Mouse (Mus musculus): ENCODE measurements around the gene Ccdc103. TPM values are rescaled to one million over a fixed set of nuclear protein-coding genes. Genes with fewer than 3 reads are reported as not detected.
A peak's percentile ranks its signal among the peaks of the same experiment; 100 is the strongest.

Ccdc103 gene
- polyA plus RNA-seq, 1 experiment from 2014 or later: 0.12 TPM

DNA sequence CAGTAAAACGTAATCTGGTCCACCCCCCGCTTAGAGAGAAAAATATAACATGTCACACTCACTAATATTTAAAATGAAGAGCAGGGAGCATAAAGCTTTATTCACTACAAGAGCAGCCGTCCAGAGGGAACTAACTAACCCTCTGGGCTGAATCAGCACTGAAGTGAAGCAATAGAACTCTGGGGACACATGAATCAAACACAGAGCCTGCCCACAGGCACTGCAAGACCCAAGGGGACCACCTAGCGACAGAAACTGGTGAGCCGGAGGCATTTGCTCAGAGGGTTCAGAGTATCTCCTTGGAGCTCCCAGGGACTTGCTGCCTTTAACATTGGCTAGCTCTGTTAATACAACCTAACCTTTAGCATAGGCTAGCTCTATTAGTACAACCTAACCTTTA is 9.1 kb downstream of the Ccdc103 start:
- DNase-seq (ENCODE audit: low spot score): no peak

DNA sequence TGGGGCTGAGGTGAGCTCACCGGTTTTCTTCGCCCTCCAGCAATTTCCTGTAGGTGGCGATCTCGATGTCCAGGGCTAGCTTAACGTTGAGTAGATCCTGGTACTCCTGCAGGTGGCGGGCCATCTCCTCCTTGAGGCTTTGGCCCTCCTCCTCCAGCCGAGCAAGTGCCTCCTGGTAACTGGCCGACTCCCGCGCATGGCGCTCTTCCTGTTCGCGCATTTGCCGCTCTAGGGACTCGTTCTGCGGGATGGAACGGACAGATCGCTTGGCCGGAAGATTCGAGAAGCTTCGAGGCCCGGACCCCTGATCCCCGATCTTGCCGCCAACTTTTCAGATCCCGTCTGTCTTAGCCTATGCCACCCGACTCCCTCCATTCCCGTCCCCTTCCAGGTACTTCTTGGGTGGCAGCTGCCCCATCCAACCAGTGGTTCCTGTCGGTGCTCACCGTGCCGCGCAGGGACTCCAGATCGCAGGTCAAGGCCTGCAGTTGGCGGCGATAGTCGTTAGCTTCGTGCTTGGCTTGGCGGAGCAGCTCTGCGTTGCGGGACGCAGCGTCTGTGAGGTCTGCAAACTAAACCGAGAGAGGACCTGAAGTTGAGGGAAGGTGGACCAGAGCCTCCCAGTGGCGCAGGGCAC is 12.1 kb downstream of the Ccdc103 start:
- peak; percentile 72 for DNase-seq (ENCODE audit: low spot score)

DNA sequence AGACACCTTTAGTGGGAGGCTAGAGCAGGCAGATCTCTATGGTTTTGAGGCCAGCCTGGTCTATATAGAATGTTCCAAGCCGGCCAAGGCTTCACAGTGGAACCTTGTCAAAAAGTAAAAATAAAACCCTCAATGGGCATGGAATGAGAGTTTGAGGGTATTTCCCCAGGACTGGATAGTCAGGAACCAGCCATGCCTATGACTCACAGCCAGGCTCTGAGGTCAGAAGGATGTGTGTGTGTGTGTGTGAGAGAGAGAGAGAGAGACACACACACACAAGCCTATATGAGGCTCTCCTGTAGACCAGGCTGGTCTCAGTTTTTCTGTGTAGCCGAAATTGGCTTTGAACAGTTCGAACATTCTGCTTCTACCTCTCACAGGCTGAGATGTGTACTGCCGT is 13.7 kb downstream of the Ccdc103 start:
- DNase-seq (ENCODE audit: low spot score): no peak

DNA sequence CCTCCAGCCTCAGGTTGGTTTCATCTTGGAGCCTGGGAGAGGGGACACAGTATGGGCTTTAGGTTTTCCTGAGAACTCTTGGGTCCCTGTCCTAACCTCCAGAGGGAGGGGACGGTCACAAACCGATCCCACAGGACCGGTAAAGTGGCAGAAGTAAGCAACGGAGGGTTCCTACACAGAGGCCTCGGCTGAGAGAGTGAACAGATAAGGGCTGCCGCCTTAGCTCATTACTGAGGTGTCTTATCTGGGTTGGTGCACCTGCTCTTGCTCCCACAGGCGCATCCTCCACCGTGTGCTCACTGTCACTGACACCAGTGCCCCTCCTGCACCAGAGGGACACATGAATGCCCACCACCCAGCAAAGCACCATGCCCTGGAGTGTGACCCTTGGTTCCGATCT is 14.8 kb downstream of the Ccdc103 start:
- no peak for DNase-seq (ENCODE audit: low spot score)

DNA sequence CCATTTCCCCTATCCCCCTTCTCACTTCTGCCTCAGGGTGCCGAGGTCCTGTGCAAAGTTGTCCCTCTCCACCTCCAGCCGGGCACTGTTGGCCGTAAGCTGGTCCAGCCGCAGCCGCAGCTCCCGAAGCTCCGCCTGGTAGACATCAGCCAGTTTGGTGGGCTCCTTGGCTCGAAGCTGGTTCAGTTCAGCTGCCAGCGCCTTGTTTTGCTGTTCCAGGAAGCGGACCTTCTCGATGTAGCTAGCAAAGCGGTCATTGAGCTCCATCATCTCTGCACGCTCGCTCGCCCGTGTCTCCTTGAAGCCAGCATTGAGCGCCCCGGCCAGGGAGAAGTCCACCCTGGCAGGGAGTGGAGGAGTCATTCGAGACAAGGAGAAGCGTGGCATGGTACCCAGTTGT is 15.6 kb downstream of the Ccdc103 start:
- no peak for DNase-seq (ENCODE audit: low spot score)

DNA sequence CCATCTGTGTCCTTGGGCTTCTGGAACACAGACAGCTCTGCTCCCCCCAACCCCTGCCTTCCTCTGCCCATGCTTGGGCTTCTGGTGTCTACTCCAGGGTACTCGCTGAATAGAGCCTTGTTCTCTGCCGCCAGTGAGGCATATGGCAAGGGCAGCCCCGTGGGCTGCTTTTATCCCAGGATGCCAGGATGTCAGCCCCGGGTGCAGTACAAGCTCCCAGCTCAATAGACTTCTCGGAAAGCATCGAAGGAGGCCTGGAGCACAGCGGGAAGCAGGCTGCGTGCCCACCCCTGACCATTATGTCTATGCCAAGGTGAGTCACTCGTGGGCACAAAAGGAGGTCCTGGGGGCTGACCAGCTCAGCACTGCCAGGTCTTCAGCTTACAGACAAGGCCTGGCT is 17.4 kb downstream of the Ccdc103 start:
- no peak for DNase-seq (ENCODE audit: low spot score)

DNA sequence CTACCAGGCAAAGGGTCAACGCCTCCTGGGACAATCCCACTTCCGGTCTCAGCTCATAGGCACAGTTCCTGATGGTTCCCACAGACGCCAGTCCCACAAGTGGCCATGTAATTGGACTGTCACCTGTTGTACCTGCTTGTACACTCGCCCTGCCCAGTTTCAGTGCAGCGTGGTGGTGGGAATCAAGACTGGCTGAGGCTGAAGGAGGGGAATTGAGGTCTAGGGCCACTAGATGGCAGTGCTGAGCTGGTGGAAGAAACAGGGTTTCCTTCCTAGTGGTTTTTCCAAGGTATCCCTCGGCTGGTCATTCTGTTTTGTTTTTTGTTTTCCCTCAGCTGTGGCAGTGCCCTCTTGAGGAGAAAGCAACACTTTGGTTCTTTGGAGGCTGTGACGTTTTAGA is 19.8 kb downstream of the Ccdc103 start, which contains the start of gene Gfap:
Gene Gfap (minus strand): TSS at position 150 of the 400 bp plus-strand sequence.
- peak; percentile 57 for DNase-seq (ENCODE audit: low spot score)

DNA sequence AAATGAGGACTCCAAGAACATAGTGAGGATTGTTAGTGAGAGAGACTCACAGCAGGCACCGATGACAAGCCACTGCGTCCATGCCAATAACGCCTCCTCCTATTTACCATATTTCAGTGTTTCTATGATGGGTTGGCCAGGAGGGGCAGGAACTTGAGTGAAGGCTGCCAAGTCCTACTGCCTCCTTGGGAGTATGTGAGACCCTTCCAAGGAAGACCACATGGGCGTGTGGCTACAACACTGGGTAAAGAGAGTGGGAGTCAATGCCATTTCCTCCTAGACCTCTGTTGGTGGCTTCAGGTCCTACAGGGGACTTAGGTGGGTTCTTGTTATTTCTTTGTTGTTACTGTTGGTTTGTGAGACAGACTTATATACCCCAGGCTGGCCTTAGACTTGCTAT is 20.2 kb downstream of the Ccdc103 start:
- DNase-seq (ENCODE audit: low spot score): no peak

DNA sequence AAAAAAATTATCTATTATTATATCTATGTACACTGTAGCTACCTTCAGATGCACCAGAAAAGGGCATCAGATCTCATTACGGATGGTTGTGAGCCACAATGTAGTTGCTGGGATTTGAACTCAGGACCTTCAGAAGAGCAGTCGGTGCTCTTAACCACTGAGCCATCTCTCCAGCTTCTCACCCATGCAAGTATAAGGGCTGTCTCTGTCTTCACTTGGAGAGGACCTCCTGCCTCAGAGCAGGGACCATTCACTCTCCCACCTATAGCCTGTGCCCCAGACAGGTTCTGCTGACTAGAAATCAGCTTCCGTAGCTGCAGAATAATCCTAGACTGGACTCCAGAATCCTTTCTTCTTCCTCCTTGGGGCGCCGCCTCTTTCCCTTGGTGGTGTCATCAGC is 21.1 kb downstream of the Ccdc103 start:
- DNase-seq (ENCODE audit: low spot score): no peak

DNA sequence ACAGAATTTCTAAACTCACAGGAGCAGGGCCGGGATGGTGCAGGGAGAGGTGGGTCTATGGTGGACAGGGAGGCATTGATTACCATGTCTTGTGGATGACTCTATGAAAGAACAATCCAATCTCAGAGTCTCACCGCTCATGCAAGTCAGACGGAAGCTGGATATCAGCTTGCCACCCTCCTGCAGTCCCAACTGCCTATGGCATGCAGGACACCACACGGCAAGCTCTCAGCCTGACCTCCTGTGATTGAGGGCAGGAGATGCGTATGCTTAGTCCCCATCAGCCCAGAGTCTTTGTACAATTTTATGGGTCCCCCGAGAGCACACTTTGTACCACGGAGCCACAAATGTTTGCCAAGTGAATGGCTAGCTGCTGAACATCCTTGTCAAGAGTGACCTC is 22.6 kb downstream of the Ccdc103 start:
- DNase-seq (ENCODE audit: low spot score): no peak

DNA sequence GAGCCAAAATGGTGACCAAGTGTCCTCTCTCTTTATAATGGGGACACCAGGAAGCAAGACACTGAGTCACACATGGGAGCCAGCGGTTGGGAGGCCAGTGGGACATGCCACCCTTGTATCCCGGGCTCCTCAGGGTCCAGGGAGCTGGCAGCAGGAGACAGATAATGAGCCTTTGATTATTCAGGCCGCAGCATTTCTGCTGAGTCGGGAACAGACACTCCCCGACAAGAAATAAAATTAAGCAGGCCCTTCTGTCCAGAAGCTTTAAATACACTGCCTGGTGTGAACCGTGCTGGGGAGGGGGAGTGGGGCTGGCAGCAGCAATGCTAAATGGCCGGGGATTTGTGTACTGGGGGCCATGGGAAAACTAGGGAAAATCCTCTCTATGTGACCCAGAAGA is 30.4 kb downstream of the Ccdc103 start:
- DNase-seq (ENCODE audit: low spot score): no peak

DNA sequence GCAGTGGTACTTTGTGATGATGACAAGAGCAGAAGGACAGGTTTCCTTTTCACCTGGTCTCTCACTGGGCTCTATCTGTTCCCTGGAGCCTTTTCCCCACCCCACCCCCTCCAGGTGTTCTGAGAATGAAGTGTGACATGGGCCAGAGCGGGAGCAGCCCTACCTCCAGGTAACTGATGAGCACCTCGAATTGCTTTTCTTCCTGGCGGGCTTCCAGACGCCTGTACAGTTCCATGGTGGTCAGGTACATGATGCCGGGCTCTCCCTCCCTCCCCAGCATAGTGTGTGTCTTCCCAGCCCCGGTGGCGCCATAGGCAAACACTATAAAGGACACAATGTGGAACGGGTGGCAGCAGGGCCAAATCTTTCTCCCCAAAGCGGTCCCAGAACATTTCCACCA is 34.4 kb downstream of the Ccdc103 start:
- DNase-seq (ENCODE audit: low spot score): no peak

DNA sequence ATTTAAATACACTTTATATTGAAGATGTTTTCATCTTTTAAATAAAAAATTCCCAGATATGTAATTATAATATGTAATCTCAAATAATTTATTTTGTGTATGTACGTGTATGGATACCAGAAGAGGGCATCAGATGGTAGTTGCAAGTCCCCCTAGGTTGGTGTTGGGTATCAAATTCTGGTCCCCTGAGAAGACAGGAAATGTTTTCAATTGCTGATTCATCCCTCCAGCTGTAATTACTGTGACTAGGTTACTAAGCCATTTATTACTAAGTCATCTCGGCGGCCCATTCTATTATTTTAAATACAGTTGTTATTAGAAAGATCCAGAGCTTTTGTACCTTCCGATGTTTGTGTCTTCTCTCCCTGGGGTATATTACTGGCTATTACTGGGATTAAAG is 37.1 kb downstream of the Ccdc103 start:
- DNase-seq (ENCODE audit: low spot score): no peak

DNA sequence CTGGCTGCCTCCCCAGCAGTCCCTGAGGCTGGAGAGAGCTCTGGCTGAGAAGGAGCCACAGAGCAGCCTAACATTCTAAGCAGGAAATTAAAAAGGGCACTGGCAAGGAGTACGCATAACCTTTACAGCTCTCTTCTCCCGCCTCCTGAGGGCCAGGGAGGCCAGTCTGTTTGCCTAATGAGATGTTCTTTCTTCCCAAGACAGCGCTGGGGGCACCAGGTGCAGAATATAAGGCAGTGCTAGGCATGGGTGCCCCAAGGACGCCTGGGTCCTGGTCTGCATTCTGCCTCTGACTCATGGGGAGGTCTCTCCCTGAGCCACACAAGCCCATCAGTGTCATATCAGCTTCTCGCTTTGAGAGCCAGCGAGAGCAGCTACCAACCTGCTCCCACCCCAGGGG is 40.5 kb downstream of the Ccdc103 start:
- no peak for DNase-seq (ENCODE audit: low spot score)

DNA sequence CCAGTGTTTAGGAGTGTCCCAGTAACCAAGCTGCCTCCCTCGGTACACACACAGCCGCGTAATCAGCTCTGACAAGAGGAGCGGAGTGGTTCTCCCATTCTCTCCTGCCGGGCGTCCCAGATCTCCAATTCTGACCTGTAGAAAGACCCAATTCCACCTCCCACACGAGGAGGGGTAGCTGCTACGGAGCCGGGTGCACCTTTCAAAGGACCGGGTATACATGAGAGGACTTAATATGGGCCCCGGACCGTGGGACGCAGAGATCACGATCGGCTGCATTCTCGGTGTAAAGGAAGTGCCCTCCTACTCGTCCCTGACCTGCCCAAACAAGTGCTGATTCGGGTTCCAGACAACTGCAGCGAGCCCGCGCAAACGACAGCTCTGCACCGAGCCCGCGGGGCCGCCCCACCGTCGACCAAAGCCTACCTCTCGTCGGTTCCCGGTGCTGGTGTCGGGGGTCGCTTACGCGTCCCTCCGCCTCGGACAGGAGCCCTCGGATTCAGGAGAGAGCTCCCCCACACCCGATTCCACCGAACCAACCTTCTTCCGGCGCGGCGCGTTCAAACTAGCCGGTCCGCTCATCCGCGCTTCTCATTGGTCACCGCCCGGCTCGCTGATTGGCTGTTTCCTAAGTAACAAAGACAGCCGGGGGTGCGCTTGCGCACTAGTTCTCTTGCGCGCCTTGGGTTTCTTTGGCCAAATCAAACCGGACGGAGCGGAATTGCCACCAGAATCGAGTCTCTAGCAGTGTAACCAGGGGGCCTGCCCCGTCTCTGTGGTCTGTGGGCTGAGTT is 43.8 kb downstream of the Ccdc103 start, which contains the start of gene Kif18b:
Gene Kif18b (minus strand): TSS at position 568 of the 794 bp plus-strand sequence.
- DNase-seq (ENCODE audit: low spot score): peak; percentile 95

DNA sequence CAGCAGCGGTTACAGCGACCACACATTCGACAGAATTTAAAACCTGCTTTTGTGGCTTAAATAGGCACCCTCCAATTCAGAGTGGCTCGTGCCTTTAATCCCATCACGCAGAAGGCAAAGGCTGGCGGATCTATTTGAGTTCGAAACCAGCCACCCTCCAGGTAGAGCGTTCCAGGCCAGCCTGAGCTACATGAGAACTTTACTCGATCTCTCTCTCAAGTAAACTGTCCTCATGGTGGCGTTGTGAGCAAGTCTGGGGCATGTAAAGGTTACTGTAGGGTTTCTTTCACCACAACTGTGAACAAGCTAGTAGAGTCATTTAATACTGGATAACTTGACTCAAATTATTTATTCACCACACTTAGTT is 44.3 kb downstream of the Ccdc103 start:
- peak; percentile 70 for DNase-seq (ENCODE audit: low spot score)

DNA sequence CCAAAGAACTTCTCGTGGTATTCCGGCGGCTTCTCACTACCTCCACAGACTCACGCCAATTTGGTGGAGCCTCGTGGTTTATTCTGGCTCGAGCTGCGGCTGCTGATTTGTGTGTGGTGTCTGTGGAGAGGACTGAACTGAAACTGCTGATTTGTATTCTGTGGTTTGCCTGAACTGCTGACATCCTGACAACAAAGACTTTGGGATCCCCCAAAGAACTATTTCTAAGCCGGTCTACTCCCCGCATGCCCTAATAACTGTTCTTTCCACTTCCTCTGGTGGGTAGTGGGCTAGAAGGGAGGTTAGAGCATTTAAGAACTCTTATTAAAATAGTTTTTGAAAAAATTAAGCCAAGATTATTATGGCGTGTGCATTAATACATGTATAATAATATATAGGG is 49.7 kb downstream of the Ccdc103 start:
- peak; percentile 8 for DNase-seq (ENCODE audit: low spot score)

Other genes with a start within 250 kb of the Ccdc103 start
- 0.05 TPM in 1 of 2 replicates, not detected in the other for gene Meioc, start 217.5 kb upstream of the Ccdc103 start, polyA plus RNA-seq (2015; fragmentation: Nextera tagmentation; extraction: Ambion mirVana)
- gene Ccdc43, start 183.4 kb upstream of the Ccdc103 start, polyA plus RNA-seq (2015; fragmentation: Nextera tagmentation; extraction: Ambion mirVana): 37.1 and 38.5 TPM in 2 replicates
- gene Adam11, start 119.8 kb upstream of the Ccdc103 start, polyA plus RNA-seq (2015; fragmentation: Nextera tagmentation; extraction: Ambion mirVana): 1.4 and 1.7 TPM in 2 replicates
- gene Gjc1, start 61.5 kb upstream of the Ccdc103 start, polyA plus RNA-seq (2015; fragmentation: Nextera tagmentation; extraction: Ambion mirVana): 4.8 TPM in 2 replicates
- 4.2 and 4.8 TPM in 2 replicates for gene Higd1b, start 45.4 kb upstream of the Ccdc103 start, polyA plus RNA-seq (2015; fragmentation: Nextera tagmentation; extraction: Ambion mirVana)
- 160 and 164 TPM in 2 replicates for gene Eftud2, start 219 bp upstream of the Ccdc103 start, polyA plus RNA-seq (2015; fragmentation: Nextera tagmentation; extraction: Ambion mirVana)
- gene Fam187a, start 4.0 kb downstream of the Ccdc103 start, polyA plus RNA-seq (2015; fragmentation: Nextera tagmentation; extraction: Ambion mirVana): not detected in 2 replicates
- gene Gfap, start 19.7 kb downstream of the Ccdc103 start, polyA plus RNA-seq (2015; fragmentation: Nextera tagmentation; extraction: Ambion mirVana): 0.84 and 0.92 TPM in 2 replicates
- 7.5 and 8.4 TPM in 2 replicates for gene Kif18b, start 43.9 kb downstream of the Ccdc103 start, polyA plus RNA-seq (2015; fragmentation: Nextera tagmentation; extraction: Ambion mirVana)
- 0.12 TPM in 1 of 2 replicates, not detected in the other for gene C1ql1, start 65.5 kb downstream of the Ccdc103 start, polyA plus RNA-seq (2015; fragmentation: Nextera tagmentation; extraction: Ambion mirVana)
- gene Nmt1, start 147.0 kb downstream of the Ccdc103 start, polyA plus RNA-seq (2015; fragmentation: Nextera tagmentation; extraction: Ambion mirVana): 81.6 and 85.6 TPM in 2 replicates
- 31.3 and 39.8 TPM in 2 replicates for gene Dcakd, start 147.1 kb downstream of the Ccdc103 start, polyA plus RNA-seq (2015; fragmentation: Nextera tagmentation; extraction: Ambion mirVana)
- 1.2 and 1.3 TPM in 2 replicates for gene Plcd3, start 220.5 kb downstream of the Ccdc103 start, polyA plus RNA-seq (2015; fragmentation: Nextera tagmentation; extraction: Ambion mirVana)
- 22.0 and 23.5 TPM in 2 replicates for gene Acbd4, start 220.5 kb downstream of the Ccdc103 start, polyA plus RNA-seq (2015; fragmentation: Nextera tagmentation; extraction: Ambion mirVana)
- gene Hexim1, start 235.0 kb downstream of the Ccdc103 start, polyA plus RNA-seq (2015; fragmentation: Nextera tagmentation; extraction: Ambion mirVana): 4.9 and 5.9 TPM in 2 replicates

Measured in thymus, postnatal 0 days (tissue).